Mouse (Mus musculus) kidney, postnatal 36 days (tissue): ENCODE measurements around the gene Ndufb10.

Source experiments
- DNase-seq, 2 experiments: peaks; one replicate each; pipeline ENCODE4 v3.0.0; 2021 to 2022; ENCODE audit warnings: mixed read lengths in 2 of 2

Ndufb10 gene

DNA sequence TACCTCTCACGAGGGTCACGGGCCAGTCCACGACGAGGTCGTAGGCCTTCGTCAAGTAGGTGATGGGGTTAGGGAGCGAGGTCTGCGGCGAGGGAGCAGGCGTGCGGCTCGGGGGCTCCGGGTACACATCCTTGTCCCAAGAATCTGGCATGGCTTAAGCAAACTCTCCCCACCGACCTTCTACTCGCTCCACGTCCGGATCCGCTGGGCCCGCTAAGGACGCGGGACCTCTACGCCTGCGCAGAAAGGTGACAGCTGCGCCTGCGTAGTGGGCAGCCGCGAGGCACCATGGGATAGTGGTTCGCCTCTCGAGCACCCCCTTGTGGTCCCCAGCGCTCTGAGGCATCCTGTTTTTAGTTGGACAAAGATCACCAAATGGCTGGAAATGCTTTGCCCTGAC lies at the start of gene Ndufb10:
Ndufb10 (minus strand) TSS at position 295 of the 400 bp plus-strand sequence.
- peak; percentile 97 to 99 for DNase-seq

DNA sequence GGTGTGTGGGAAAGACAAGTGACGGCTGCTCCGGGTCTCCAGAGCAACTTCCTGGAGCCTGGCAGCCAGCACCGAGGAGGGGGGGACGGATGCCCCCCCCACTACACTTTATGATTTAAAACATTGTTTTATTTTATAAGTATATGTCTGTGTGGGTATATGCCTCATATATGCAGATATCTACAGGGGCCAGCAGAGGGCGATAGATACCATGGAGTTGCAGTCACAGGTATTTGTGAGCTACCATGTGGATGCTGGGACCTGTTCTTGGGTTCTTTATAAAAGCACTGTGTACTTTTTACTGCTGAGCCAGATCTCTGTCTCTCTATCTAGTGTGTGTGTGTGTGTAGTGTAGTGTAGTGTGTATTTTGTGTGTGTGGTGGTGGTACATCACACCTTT lies 49.0 kb upstream of the Ndufb10 start:
- no peak for DNase-seq

DNA sequence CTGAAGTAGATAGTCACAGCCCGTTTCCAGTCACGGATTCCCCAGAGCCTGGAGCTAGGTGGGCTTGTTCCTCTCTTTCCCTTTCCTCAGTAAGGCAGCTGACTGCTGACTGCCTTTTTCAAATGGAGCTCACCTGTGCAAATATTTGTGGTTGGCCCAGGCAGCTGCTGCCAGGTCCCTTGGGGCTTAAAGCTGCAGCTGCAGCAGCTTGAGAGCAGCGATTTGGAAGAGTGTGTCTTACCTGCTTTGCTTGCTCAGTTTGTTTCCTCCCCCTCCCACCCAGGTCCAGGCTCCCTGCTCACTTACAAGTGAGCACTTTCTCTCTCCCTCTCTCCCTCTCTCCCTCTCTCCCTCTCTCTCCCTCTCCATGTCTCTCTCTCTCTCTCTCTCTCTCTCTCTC lies 44.9 kb upstream of the Ndufb10 start:
- DNase-seq, result no peak

DNA sequence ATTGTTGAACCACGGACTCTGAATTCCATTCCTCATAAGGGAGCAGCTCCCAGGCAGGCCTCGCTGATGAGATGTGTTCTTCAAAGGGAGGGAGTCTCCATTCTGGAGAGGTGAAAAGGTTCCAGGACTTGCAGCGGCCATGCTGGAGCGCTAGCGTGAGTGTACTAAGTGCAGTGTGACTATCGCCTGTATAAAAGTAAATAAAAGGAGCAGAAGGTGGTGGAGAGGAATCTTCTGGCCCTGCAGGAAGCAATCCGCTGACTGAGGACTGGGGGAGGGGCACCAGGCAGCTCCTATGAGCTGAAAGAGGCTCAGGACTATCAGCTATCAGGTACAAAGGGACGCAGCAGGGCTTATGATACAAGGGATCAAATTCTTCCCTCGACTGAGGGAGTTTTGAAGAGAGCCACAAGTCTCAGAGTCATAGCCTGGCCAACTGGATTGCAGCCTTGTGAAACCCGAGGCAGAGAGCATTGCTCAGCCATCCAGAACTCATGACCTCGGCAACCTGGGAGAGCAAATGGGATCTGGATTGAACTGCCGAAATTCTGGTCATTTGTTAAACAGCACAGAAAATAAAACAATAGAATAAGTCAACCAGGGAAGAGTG lies 42.1 kb upstream of the Ndufb10 start:
- peak; percentile 62 to 72 for DNase-seq

DNA sequence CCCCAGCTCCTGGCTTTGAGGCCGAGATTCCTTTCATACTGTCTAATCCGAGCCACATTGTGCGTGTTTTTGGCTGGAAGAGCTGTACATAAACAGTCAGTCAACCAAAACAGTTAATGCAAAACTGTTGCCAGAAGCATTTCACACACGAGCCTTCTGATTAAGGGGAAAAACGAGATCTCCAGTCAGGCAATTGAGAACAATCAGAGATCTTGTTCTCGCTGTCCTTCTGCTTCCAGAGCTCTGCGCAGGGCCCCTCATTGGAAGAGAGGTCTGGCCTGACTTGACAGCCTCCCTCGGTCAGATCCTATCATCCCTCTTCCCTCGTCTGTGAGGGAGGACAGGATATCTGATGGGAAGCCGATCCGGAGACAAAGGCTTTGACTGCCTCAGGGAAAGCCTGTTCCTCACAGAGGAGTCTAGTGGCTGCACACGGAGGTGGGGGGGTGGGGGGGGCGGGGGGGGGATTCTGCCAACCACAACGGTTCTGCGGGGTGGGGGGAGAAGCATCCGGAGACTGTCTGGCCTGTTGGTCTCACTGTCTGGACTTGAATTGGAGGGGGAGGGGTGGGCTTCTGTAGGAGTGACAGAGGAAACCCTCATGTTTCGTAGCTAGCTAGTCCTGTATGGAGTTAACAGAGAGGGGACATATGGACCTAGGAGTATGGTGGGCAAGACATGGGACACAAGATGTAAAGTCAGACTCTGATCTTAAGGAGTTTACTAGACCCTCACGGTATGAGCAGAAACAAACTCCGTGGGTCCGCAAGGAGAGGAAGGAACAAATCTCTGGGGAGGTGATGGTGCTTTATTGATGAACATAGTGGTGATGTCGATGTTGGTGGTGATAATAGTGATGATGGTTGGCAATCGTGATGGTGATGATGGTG lies 41.0 kb upstream of the Ndufb10 start:
- DNase-seq, result no peak

DNA sequence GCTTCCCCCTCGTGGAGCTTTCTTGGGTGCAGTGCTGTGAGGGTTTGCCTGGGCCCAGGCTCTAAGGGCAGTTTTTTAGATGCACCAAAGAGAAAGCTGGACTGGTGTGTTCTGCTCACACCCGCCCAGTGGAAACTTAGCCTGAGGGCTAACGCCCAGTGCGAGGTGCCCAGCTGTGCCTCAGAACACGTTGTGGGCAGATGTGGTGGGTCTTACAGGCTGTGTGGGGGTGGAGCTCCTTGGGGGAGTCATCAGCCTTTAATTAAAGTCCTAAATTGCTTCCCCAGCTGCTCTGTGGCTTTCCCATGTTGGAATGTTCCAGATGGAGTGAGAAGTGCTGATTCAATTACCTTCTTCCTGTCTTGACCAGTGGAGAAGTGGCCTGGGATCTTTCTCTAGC lies 36.8 kb upstream of the Ndufb10 start:
- DNase-seq, result no peak

DNA sequence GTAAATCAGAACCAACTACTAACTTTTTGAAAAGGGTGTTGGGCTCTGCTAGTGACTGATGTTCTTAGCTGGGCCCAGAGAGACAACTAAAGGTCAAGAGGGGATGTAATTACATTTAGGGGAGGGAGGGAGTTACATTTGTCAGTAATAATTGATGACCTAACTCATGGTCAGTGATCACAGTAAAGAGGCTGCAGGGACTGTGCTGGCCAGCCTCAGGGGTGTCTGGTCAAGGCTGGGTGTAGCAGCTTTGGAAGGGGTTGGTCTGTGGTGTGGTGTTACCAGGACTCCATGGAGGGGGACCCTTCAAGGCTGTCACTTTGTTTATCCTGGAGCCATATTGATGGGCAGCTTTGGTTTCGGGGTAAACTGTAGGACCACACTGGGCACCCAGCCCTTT lies 33.1 kb upstream of the Ndufb10 start:
- DNase-seq, result no peak

DNA sequence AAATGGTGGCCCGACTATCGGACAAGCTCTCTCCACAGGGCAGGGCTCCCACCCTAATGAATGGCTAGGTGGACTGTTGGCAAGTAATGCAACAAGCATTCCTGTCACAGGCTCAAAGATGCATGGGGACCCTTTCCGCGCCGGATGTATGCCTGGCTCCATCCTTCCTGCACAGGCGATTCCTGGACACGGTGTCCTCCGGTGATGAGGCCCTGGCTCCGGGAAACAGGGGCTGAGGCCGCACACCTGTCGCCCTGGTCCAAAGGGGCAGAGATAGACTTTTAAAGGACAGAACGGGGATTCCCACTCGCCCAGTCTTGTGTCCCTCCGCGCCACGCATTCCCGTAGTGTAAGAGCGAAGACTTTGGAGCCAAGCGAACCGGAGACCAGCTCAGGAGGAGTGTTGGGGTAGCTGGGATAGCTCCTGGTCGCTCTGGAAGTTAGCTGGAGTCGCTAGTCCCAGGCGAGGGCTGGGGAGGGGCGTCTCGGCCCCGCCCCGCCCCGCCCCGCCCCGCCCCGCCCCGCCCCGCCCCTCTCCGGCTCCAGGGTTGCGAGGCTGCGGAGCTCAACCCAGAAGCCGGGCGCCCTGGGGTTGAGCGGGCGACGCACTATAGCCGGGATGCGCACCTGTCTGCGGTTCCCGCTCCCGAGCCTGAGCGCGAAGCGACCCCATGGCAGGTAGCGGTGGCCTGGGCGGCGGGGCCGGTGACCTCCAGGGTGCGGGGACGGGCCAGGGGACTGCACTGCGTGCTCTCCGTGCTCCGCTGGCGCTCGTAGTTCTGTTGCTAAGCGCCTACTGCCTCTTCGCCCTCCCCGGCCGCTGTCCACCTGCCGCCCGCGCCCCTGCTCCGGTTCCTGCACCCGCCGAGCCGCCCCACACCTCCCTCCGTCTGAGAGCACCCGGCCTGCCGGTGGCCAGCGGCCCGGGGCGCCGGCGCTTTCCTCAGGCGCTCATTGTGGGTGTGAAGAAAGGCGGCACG lies 28.4 kb upstream of the Ndufb10 start, which contains the start of gene Hs3st6:
Hs3st6 (plus strand) TSS at position 574 of the 980 bp plus-strand sequence.
- peak; percentile 40 to 64 for DNase-seq

DNA sequence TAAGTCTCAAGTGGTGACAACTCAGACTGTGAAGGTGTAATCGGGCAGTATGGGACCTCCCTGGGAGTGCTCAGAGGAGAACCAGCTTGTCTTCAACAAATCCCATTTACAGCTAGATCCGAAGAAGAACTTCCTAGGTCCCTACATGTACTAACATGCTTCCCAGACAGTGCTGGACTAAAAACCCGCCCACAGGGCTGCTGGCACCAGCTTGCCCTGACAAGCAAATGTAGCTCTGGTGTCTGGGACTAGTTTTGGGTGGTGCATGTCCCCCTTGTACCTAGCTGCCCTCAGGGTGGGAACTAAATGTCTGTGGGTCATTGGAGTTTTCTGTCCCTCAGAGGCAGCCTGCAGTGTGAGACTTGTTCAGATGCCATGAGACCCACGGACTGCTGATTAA lies 27.2 kb upstream of the Ndufb10 start:
- no peak for DNase-seq

DNA sequence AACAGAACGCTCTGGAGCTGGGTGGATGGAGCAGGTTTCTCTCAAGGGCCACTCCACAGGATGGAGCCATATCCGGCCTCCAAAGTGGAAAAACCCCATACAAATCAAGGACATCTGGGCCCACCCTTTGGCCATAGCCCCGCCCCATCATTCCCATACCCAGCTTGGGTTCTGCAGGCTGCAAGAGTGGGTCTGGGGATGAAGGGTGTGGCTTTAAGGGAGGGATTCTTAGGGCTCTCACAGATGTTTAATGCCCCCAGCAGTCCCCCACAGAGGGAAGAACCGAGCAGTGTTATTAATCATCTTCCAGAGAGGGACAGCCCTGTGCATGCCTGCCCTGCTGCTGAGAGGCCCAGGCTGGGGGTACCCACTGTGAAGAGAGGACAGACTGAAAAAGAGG lies 22.7 kb upstream of the Ndufb10 start:
- no peak for DNase-seq

DNA sequence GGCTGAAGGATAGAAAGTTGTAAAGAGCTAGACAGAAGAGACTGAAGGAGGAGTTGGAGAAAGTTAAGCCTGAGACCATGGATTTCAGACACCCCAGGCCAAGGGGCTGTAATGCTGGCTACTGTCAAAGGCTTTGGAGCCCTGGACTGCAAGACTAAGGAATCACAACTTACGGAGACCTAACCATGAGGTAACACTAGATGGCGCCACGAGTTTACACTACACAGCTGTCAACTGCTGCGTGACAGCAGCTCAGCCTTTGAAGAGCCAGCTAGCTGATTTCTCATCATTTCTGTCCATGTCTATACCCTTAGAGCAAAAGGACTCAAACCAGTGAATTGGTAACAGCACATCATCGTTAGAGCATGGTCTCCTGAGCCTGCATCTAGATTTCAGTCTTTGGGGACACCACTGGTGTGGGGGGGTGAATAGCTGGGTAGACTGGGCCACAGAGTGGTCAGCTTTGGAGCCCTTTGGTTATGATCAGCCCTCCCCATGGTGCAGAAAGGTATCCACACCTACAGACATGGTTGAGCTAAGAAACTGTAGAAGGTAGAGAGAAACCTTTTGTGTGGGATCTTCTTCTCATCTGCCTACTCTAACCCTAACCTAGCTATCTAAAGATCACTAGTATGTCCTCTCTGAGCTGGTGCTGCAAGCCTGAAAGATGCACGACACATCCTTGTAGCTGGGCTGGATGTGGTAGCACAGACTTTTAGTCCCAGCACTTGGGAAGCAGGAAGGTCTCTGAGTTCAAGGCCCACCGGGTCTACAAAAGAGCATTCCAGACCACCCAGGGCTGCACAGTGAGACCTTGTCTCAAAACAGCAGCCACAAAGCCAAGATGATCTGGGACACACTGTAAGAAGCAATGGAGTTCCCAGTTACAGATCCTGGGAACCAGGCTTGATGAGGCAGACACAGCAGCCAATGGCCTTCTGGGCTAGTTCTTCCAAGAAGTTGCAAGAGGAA lies 21.5 kb upstream of the Ndufb10 start:
- peak; percentile 87 to 92 for DNase-seq

DNA sequence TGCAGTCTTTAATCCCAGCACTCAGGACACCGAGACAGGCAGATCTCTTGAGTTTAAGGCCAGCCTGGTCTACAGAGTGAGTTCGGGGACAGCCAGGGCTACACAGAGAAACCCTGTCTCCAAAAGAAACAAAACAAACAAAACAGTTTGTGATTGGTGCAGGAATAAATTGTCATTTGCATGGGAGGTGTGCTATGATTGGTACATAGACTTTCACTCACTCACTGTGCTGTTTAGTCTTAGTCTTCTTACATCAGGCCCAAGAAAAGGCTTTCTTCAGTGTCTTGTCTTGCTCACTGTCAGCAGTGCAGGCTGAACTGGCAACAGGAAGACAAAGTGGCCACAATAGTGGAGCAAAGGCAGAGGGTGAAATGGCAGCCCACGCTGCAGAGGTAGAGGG lies 20.1 kb upstream of the Ndufb10 start:
- no peak for DNase-seq

DNA sequence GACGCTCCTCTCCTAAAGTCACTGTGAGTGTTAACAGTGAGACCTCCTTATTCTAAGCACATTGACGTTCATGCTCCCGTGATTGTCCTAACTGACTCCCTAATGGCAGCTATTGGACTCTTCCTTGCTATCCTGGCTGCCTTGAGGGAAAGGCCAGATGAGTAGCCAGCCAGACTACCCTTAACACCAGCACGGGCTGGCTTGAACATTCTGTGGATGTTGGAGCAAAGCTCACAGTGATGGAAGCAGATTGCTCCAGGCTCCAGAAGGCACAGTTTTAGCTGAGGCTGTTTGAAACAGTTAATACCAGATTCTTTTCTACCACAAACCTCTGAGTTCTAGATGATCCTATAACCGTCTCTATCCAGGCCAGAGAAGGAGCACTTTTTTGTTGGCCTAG lies 19.6 kb upstream of the Ndufb10 start:
- peak in 1 of 2 experiments; percentile 34 for DNase-seq

DNA sequence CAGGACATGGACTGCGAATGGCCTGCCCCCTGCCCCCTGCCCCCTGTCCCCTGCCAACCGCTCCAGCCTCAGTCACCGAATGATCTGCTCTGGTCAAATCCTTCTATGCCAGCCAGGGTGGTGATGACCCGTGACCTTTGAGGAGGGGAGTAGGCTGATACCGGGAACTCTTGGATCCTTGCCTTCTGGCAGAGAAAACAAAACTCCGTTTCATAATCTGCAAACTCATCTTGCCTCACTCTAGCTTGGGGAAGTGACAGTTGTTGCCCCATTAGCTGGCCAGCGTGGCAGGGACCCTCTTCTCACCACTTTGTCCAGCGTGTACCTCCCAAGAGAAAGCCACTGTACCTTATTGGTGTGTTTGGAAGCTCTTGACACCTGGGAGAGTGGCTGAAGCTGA lies 18.0 kb upstream of the Ndufb10 start:
- DNase-seq, result peak; percentile 28 to 50

DNA sequence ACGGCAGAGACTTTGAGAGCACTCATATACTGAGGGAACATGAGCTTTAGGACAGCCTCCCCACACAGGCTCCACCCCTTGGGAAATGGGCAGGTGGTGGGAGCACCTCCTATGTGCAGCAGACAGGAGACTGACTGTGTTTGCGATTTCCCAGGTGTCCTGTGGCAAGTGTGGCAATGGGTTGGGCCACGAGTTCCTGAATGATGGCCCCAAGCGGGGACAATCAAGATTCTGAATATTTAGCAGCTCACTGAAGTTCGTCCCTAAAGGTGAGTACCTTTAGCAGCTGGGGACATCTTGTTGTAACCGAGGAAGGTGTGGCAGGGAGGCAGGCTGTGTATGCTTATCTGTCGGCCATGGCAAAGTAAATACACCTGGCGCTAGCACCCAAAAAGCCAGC lies 15.6 kb upstream of the Ndufb10 start:
- no peak for DNase-seq

DNA sequence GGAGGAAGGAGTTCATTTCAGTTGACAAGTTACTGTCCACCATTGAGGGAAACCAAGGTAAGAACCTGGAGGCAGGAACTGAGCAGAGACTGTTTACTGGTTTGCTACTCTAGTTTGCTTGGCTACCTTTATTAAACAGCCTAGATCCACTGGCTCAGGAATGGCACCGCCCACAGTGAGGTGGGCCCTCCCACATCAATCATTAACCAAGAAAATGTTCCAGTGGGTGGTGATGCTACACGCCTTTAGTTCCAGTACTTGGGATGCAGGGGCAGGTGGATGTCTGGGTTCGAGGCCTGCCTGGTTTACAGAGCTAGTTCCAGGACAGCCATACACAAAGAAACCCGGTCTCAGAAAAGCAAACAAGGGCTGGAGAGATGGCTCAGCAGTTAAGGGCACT lies 14.0 kb upstream of the Ndufb10 start:
- DNase-seq, result peak; percentile 82 to 84

DNA sequence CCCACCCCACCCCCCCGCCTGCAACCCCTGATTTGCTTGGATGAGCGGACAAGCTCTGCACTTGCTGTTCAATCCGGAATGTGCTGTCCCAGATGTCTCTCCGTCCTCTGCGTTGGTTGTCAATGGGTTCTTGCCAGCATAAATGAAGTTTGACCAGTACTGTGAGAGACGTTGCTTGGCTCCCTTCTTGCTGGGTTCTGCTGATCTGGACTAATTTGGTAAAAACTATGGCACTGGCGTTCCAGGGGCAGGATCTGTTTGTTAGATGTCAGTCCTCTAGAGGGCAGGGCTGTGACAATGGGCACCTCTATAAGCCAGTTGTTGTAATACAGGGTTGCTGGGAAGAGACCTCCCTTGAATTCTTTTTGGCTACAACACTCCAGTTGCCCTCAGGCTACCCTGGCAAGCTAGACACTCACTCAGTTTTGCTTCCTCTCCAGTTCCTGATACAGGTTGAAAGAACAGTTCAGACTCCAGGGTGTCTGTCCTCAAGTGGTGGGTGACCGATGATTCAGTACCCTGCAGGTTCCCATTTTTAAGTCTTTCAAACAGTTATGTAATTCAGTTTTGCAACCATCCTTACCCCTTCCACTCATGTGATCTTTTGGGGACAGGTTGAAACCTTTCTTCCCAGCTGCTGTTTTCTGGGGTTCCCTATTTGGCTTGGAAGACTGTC lies 13.0 kb upstream of the Ndufb10 start:
- peak; percentile 59 to 73 for DNase-seq

DNA sequence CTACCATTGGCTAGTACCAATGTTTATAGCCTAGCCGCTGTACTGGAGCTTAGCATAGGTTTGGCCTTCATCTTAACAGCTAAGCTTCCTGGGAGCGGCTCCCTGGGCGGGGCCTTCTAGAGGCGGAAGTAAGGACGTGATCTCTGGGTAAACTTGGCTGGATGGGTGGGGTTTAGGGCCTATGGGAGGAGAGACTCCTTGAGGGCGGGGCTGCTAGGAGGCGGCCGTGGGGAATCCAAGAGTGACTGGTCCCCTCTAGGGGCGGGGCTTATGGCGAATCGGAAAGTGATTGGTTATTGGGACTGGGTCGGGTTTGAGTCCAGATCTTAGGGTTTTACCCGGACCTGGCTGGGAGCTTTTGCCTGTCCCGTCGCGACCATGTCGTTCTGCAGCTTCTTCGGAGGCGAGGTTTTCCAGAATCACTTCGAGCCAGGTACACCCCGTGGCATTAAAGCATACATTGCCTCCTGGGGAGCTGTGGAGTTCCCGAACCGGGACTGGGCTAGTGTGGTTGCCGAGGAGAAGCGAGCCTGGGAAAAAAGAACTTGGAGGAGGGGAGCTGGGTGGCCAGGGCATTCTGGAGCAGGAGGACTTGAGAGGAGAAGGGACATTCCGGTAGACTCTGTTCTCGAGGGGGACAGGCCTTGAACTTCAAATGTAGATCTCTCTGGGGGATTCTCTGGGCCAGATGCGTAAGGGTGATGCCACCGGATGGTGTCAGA lies 12.2 kb upstream of the Ndufb10 start, which contains the start of gene Msrb1:
Msrb1 (plus strand) TSS at position 313 of the 722 bp plus-strand sequence.
- peak; percentile 98 to 99 for DNase-seq

DNA sequence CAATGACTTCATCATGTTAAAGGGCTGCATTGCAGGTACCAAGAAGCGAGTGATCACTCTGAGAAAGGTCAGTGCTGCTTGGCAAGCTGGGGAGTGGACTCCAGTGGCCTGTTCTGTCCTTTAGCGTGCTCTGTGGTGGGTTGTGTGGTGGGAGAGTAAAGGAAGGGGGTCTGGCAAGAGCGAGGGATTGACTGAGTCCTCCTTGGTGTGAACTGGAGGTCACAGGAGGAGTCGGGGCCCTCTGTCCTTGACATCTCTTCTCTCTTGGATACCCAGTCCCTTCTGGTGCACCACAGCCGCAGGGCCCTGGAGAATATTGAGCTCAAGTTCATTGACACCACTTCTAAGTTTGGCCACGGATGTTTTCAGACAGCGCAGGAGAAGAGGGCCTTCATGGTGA lies 11.2 kb upstream of the Ndufb10 start:
- DNase-seq, result no peak

DNA sequence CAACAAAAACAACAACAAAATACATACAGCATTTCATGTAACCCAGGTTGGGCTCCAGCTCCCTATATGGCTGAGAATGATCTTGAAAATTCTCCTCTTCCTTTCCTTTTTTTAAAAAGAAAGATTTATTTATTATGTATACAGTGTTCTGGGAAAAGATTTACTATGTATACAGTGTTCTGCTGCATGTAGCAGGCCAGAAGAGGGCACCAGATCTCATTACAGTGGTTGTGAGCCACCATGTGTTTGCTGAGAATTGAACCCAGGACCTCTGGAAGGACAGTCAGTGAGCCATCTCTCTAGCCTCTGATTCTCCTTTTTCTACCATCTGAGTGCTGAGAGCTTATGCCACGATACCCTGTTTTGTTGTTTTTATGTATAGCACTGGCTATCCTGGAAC lies 10.2 kb upstream of the Ndufb10 start:
- DNase-seq, result no peak
